Mouse (Mus musculus): Measurements from ENCODE around the gene 4930469K13Rik. TPM values are rescaled to one million over a fixed set of nuclear protein-coding genes. Genes with fewer than 3 reads are reported as not detected.

The 4930469K13Rik gene
- polyA plus RNA-seq, 1 experiment from 2014 or later = not detected

GRCm38 (mm10) chr11:34073776-34074175 is 24.6 kb downstream of the 4930469K13Rik start:
- H3K27ac ChIP-seq (replicated peaks) = no peak overlapping the region
- H3K4me1 ChIP-seq (replicated peaks; ENCODE audit: control insufficient read depth, insufficient read depth) = no peaks in the 10 kb centered on the region
- H3K9me3 ChIP-seq (ENCODE audit: control insufficient read depth, low read length) = no peaks in the 10 kb centered on the region
- no peaks in the 10 kb centered on the region for H3K36me3 ChIP-seq (ENCODE audit: control insufficient read depth, insufficient read depth, low read length)
- H3K9ac ChIP-seq (ENCODE audit: low read length) = no peak overlapping the region
- 19% methylated on average over 15 of the region's 15 CpGs for WGBS
- H3K27me3 ChIP-seq (ENCODE audit: control insufficient read depth, insufficient read depth, low read length) = no peaks in the 10 kb centered on the region
- DNase-seq (ENCODE audit: low spot score) (peak; percentile 58), ATAC-seq (ENCODE audit: low FRiP score, low TSS enrichment) (no peak)
- H3K4me2 ChIP-seq (replicated peaks; ENCODE audit: low read depth) = no peak overlapping the region
- TF ChIP-seq CTCF (IDR thresholded peaks at IDR 0.05; ENCODE audit: low read depth) = peak; percentile 88
- no peak for TF ChIP-seq EP300 (optimal IDR thresholded peaks at IDR 0.05)
- no peak overlapping the region for H3K4me3 ChIP-seq (ENCODE audit: low read depth, low read length)

- Histone ChIP-seq H3K9me3 (ENCODE audit: control insufficient read depth, low read length) (no peaks in the 10 kb centered on the region), H3K4me2 (replicated peaks; ENCODE audit: low read depth) (no peak overlapping the region), H3K9ac (ENCODE audit: low read length) (no peak overlapping the region), H3K4me3 (ENCODE audit: low read depth, low read length) (no peak overlapping the region), H3K36me3 (ENCODE audit: control insufficient read depth, insufficient read depth, low read length) (no peaks in the 10 kb centered on the region), H3K27ac (replicated peaks) (no peak overlapping the region), H3K27me3 (ENCODE audit: control insufficient read depth, insufficient read depth, low read length) (no peaks in the 10 kb centered on the region), H3K4me1 (replicated peaks; ENCODE audit: control insufficient read depth, insufficient read depth) (no peaks in the 10 kb centered on the region)
- DNase-seq (ENCODE audit: low spot score) (no peak), ATAC-seq (ENCODE audit: low FRiP score, low TSS enrichment) (peak; percentile 73)
- 60% methylated on average over 4 of the region's 4 CpGs for WGBS
- TF ChIP-seq CTCF (IDR thresholded peaks at IDR 0.05; ENCODE audit: low read depth) (no peak), EP300 (optimal IDR thresholded peaks at IDR 0.05) (no peak)
These were observed 26.0 kb downstream of the 4930469K13Rik start for GRCm38 (mm10) chr11:34072309-34072708.

GRCm38 (mm10) chr11:34070596-34070995 is 27.8 kb downstream of the 4930469K13Rik start:
- Histone ChIP-seq H3K9ac (ENCODE audit: low read length) (no peak overlapping the region), H3K4me2 (replicated peaks; ENCODE audit: low read depth) (no peak overlapping the region), H3K27me3 (ENCODE audit: control insufficient read depth, insufficient read depth, low read length) (no peaks in the 10 kb centered on the region), H3K27ac (replicated peaks) (no peak overlapping the region), H3K36me3 (ENCODE audit: control insufficient read depth, insufficient read depth, low read length) (no peaks in the 10 kb centered on the region), H3K4me3 (ENCODE audit: low read depth, low read length) (no peak overlapping the region), H3K4me1 (replicated peaks; ENCODE audit: control insufficient read depth, insufficient read depth) (no peaks in the 10 kb centered on the region), H3K9me3 (ENCODE audit: control insufficient read depth, low read length) (no peaks in the 10 kb centered on the region)
- DNase-seq (ENCODE audit: low spot score) (no peak), ATAC-seq (ENCODE audit: low FRiP score, low TSS enrichment) (no peak)
- no peak for TF ChIP-seq EP300 (optimal IDR thresholded peaks at IDR 0.05)
- TF ChIP-seq CTCF (IDR thresholded peaks at IDR 0.05; ENCODE audit: low read depth) = no peak

- Histone ChIP-seq H3K4me2 (replicated peaks; ENCODE audit: low read depth) (no peak overlapping the region), H3K36me3 (ENCODE audit: control insufficient read depth, insufficient read depth, low read length) (no peaks in the 10 kb centered on the region), H3K4me1 (replicated peaks; ENCODE audit: control insufficient read depth, insufficient read depth) (no peaks in the 10 kb centered on the region), H3K4me3 (ENCODE audit: low read depth, low read length) (no peak overlapping the region), H3K9me3 (ENCODE audit: control insufficient read depth, low read length) (no peaks in the 10 kb centered on the region), H3K27me3 (ENCODE audit: control insufficient read depth, insufficient read depth, low read length) (no peaks in the 10 kb centered on the region), H3K9ac (ENCODE audit: low read length) (no peak overlapping the region), H3K27ac (replicated peaks) (no peak overlapping the region)
- TF ChIP-seq EP300 (optimal IDR thresholded peaks at IDR 0.05) (no peak), CTCF (IDR thresholded peaks at IDR 0.05; ENCODE audit: low read depth) (no peak)
- DNase-seq (ENCODE audit: low spot score) (no peak), ATAC-seq (ENCODE audit: low FRiP score, low TSS enrichment) (no peak)
- 65% methylated on average over 5 of the region's 5 CpGs for WGBS
These were observed 34.5 kb downstream of the 4930469K13Rik start for GRCm38 (mm10) chr11:34063702-34064485.

GRCm38 (mm10) chr11:34063257-34063656 is 35.1 kb downstream of the 4930469K13Rik start:
- Histone ChIP-seq H3K4me3 (ENCODE audit: low read depth, low read length) (no peak overlapping the region), H3K27ac (replicated peaks) (no peak overlapping the region), H3K4me1 (replicated peaks; ENCODE audit: control insufficient read depth, insufficient read depth) (no peaks in the 10 kb centered on the region), H3K4me2 (replicated peaks; ENCODE audit: low read depth) (no peak overlapping the region), H3K36me3 (ENCODE audit: control insufficient read depth, insufficient read depth, low read length) (no peaks in the 10 kb centered on the region), H3K9me3 (ENCODE audit: control insufficient read depth, low read length) (no peaks in the 10 kb centered on the region), H3K9ac (ENCODE audit: low read length) (no peak overlapping the region), H3K27me3 (ENCODE audit: control insufficient read depth, insufficient read depth, low read length) (no peaks in the 10 kb centered on the region)
- 59% methylated on average over 2 of the region's 2 CpGs for WGBS
- no peak for ATAC-seq (ENCODE audit: low FRiP score, low TSS enrichment)
- TF ChIP-seq EP300 (optimal IDR thresholded peaks at IDR 0.05) (no peak), CTCF (IDR thresholded peaks at IDR 0.05; ENCODE audit: low read depth) (no peak)
- no peak for DNase-seq (ENCODE audit: low spot score)

GRCm38 (mm10) chr11:34061740-34062139 is 36.6 kb downstream of the 4930469K13Rik start:
- 37% methylated on average over 6 of the region's 6 CpGs for WGBS
- ATAC-seq (ENCODE audit: low FRiP score, low TSS enrichment) (no peak), DNase-seq (ENCODE audit: low spot score) (no peak)
- Histone ChIP-seq H3K9me3 (ENCODE audit: control insufficient read depth, low read length) (no peaks in the 10 kb centered on the region), H3K36me3 (ENCODE audit: control insufficient read depth, insufficient read depth, low read length) (no peaks in the 10 kb centered on the region), H3K4me3 (ENCODE audit: low read depth, low read length) (no peak overlapping the region), H3K4me1 (replicated peaks; ENCODE audit: control insufficient read depth, insufficient read depth) (no peaks in the 10 kb centered on the region), H3K27me3 (ENCODE audit: control insufficient read depth, insufficient read depth, low read length) (no peaks in the 10 kb centered on the region), H3K9ac (ENCODE audit: low read length) (no peak overlapping the region), H3K4me2 (replicated peaks; ENCODE audit: low read depth) (no peak overlapping the region), H3K27ac (replicated peaks) (no peak overlapping the region)
- TF ChIP-seq EP300 (optimal IDR thresholded peaks at IDR 0.05) (no peak), CTCF (IDR thresholded peaks at IDR 0.05; ENCODE audit: low read depth) (no peak)

Measured in stomach, postnatal 0 days (tissue).